Mouse (Mus musculus) B cell, adult 2 months (primary cell): ENCODE data around the gene Gtpbp4.
"Not testable (repeated sequence)": the region's sequence is repeated elsewhere in the genome, so short reads cannot be mapped to it uniquely, and the experiment has no call there.

Experiments
- DNase-seq, 2 experiments: peaks; one replicate each; pipeline ENCODE4 v3.0.0; 2022

Gtpbp4 gene

GRCm38 (mm10) chr13:8995990-8996786 is at the start of gene Gtpbp4:
Gene Gtpbp4 (minus strand): TSS chr13:8996083.
- peak; percentile 96 to 97 for DNase-seq

GRCm38 (mm10) chr13:9044731-9045130 is 48.8 kb upstream of the Gtpbp4 start:
- DNase-seq = no peak

GRCm38 (mm10) chr13:9043289-9044049 is 47.6 kb upstream of the Gtpbp4 start:
- no peak for DNase-seq

GRCm38 (mm10) chr13:9040626-9041025 is 44.7 kb upstream of the Gtpbp4 start:
- DNase-seq = no peak

- no peak for DNase-seq
These were observed 36.2 kb upstream of the Gtpbp4 start for GRCm38 (mm10) chr13:9031996-9032661.

GRCm38 (mm10) chr13:9030364-9030763 is 34.5 kb upstream of the Gtpbp4 start:
- DNase-seq = no peak

- no peak for DNase-seq
These were observed 31.4 kb upstream of the Gtpbp4 start for GRCm38 (mm10) chr13:9027251-9027650.

- peak; percentile 38 to 40 for DNase-seq
These were observed 26.7 kb upstream of the Gtpbp4 start for GRCm38 (mm10) chr13:9022623-9023022.

- DNase-seq = no peak
These were observed 25.7 kb upstream of the Gtpbp4 start for GRCm38 (mm10) chr13:9021556-9021955.

GRCm38 (mm10) chr13:9019713-9020112 is 23.8 kb upstream of the Gtpbp4 start:
- no peak for DNase-seq

GRCm38 (mm10) chr13:9018974-9019587 is 23.2 kb upstream of the Gtpbp4 start:
- DNase-seq = no peak

GRCm38 (mm10) chr13:9017190-9017589 is 21.3 kb upstream of the Gtpbp4 start:
- no peak for DNase-seq

GRCm38 (mm10) chr13:9014431-9014830 is 18.5 kb upstream of the Gtpbp4 start:
- DNase-seq = no peak

GRCm38 (mm10) chr13:9013483-9013882 is 17.6 kb upstream of the Gtpbp4 start:
- DNase-seq = no peak

GRCm38 (mm10) chr13:9011596-9012350 is 15.9 kb upstream of the Gtpbp4 start:
- DNase-seq = peak; percentile 58 to 74

- no peak for DNase-seq
These were observed 7.4 kb upstream of the Gtpbp4 start for GRCm38 (mm10) chr13:9003306-9003705.

GRCm38 (mm10) chr13:8999464-8999863 is 3.6 kb upstream of the Gtpbp4 start:
- DNase-seq = no peak

GRCm38 (mm10) chr13:8997221-8997620 is 1.3 kb upstream of the Gtpbp4 start:
- not testable (repeated sequence) for DNase-seq

GRCm38 (mm10) chr13:8995159-8995989 is 509 bp downstream of the Gtpbp4 start:
- peak in 1 of 2 experiments; percentile 42 for DNase-seq

- DNase-seq = no peak
These were observed 3.7 kb downstream of the Gtpbp4 start for GRCm38 (mm10) chr13:8992231-8992630.

- no peak for DNase-seq
These were observed 22.9 kb downstream of the Gtpbp4 start for GRCm38 (mm10) chr13:8972972-8973371.
